Mouse (Mus musculus) cerebellum, adult 2 months (tissue): Measurements from ENCODE around the gene Ccdc194.

Experiments used
- CTCF ChIP-seq: fragments of 200-500 bp; IDR thresholded peaks from 2 replicates; pipeline ENCODE4 v1.5.1; 2011; ENCODE audit warnings: low read depth, mild to moderate bottlenecking, control low read depth, low read length, moderate library complexity, borderline replicate concordance; ENCODE audit not compliant: insufficient read depth
- POLR2A ChIP-seq: fragments of 200-500 bp; IDR thresholded peaks from 2 replicates; pipeline ENCODE4 v1.6.1; 2011; ENCODE audit warnings: low read length, control low read depth, borderline replicate concordance; ENCODE audit not compliant: insufficient read depth

- TF ChIP-seq CTCF = no peak
- no peak for TF ChIP-seq POLR2A
Measured at GRCm38 (mm10) chr8:71505979-71506378, 19.5 kb downstream of the Ccdc194 start.
